Mouse (Mus musculus): ENCODE measurements around the gene Dync1li2. TPM values are rescaled to one million over a fixed set of nuclear protein-coding genes. Genes with fewer than 3 reads are reported as not detected.

Dync1li2 gene
- 100 to 1,000 TPM; 258 to 289 TPM for total RNA-seq (2021)
- long read RNA-seq, full-length matches to known transcripts = 85 of 179 reads
- long read RNA-seq, partial matches to known transcripts = 78 of 179 reads
- long read RNA-seq, other reads (novel, unspliced or antisense) = 16 of 179 reads

GRCm38 (mm10) chr8:104442299-104443124 is at the start of gene Dync1li2:
Gene Dync1li2 (minus strand): TSS chr8:104443047.
- DNase-seq (ENCODE audit: low spot score in 2 of 2) = peak; percentile 89 to 95

GRCm38 (mm10) chr8:104479091-104479490 is 36.2 kb upstream of the Dync1li2 start:
- DNase-seq (ENCODE audit: low spot score in 2 of 2) = no peak

GRCm38 (mm10) chr8:104472465-104472864 is 29.6 kb upstream of the Dync1li2 start:
- DNase-seq (ENCODE audit: low spot score in 2 of 2) = no peak

- DNase-seq (ENCODE audit: low spot score in 2 of 2) = no peak
These were observed 24.6 kb upstream of the Dync1li2 start for GRCm38 (mm10) chr8:104467463-104467862.

GRCm38 (mm10) chr8:104452177-104452576 is 9.3 kb upstream of the Dync1li2 start:
- DNase-seq (ENCODE audit: low spot score in 2 of 2) = no peak

- DNase-seq (ENCODE audit: low spot score in 2 of 2) = no peak
These were observed 5.9 kb upstream of the Dync1li2 start for GRCm38 (mm10) chr8:104448796-104449195.

GRCm38 (mm10) chr8:104446016-104446415 is 3.2 kb upstream of the Dync1li2 start:
- DNase-seq (ENCODE audit: low spot score in 2 of 2) = no peak

GRCm38 (mm10) chr8:104445248-104445647 is 2.4 kb upstream of the Dync1li2 start:
- no peak for DNase-seq (ENCODE audit: low spot score in 2 of 2)

GRCm38 (mm10) chr8:104443125-104443679 is 355 bp upstream of the Dync1li2 start:
- DNase-seq (ENCODE audit: low spot score in 2 of 2) = no peak

- DNase-seq (ENCODE audit: low spot score in 2 of 2) = peak in 1 of 2 experiments; percentile 39
These were observed 1.2 kb downstream of the Dync1li2 start for GRCm38 (mm10) chr8:104441613-104442012.

- DNase-seq (ENCODE audit: low spot score in 2 of 2) = no peak
These were observed 3.4 kb downstream of the Dync1li2 start for GRCm38 (mm10) chr8:104439461-104439860.

- peak in 1 of 2 experiments; percentile 64 for DNase-seq (ENCODE audit: low spot score in 2 of 2)
These were observed 5.2 kb downstream of the Dync1li2 start for GRCm38 (mm10) chr8:104437494-104438135.

- DNase-seq (ENCODE audit: low spot score in 2 of 2) = no peak
These were observed 6.3 kb downstream of the Dync1li2 start for GRCm38 (mm10) chr8:104436591-104436990.

GRCm38 (mm10) chr8:104436038-104436437 is 6.8 kb downstream of the Dync1li2 start:
- peak; percentile 94 to 99 for DNase-seq (ENCODE audit: low spot score in 2 of 2)

- DNase-seq (ENCODE audit: low spot score in 2 of 2) = peak in 1 of 2 experiments; percentile 49
These were observed 8.0 kb downstream of the Dync1li2 start for GRCm38 (mm10) chr8:104434826-104435354.

GRCm38 (mm10) chr8:104434275-104434674 is 8.6 kb downstream of the Dync1li2 start:
- DNase-seq (ENCODE audit: low spot score in 2 of 2) = no peak

- no peak for DNase-seq (ENCODE audit: low spot score in 2 of 2)
These were observed 9.5 kb downstream of the Dync1li2 start for GRCm38 (mm10) chr8:104433191-104433842.

- DNase-seq (ENCODE audit: low spot score in 2 of 2) = no peak
These were observed 10.2 kb downstream of the Dync1li2 start for GRCm38 (mm10) chr8:104432656-104433055.

GRCm38 (mm10) chr8:104430230-104430629 is 12.6 kb downstream of the Dync1li2 start:
- DNase-seq (ENCODE audit: low spot score in 2 of 2) = no peak

GRCm38 (mm10) chr8:104427703-104428102 is 15.1 kb downstream of the Dync1li2 start:
- DNase-seq (ENCODE audit: low spot score in 2 of 2) = no peak

- no peak for DNase-seq (ENCODE audit: low spot score in 2 of 2)
These were observed 20.5 kb downstream of the Dync1li2 start for GRCm38 (mm10) chr8:104422313-104422712.

Data from layer of hippocampus, adult 18-20 months (tissue).